Mouse (Mus musculus): Measurements from ENCODE around the gene Olfr1016.

Gene Olfr1016

DNA sequence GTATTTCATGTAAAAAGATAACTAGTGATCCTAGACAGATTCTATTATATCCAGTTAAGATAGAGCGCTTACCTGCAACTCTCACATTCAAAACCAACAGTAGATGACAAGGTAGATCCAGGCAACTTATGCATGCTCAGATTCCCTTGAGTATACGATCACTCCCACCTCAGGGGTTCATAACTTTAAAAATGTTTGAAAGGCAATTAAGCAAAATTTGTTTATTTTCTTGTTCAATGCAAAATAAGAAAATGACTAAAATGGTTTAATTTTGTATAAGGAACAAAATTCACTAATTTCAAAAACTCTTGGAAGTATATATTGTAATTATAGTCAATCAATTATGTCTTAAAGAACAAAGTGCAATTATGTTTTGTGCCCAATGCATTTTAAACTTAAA lies at the start of gene Olfr1016:
Olfr1016 (minus strand) TSS at position 101 of the 400 bp plus-strand sequence.
- DNase-seq (ENCODE audit: low spot score in 2 of 2) = no peak

GRCm38 (mm10) chr2:85846730-85847129 lies 44.4 kb upstream of the Olfr1016 start, which contains the start of gene Olfr1020:
Gene Olfr1020 (plus strand): TSS chr2:85847030.
- no peak for DNase-seq (ENCODE audit: low spot score in 2 of 2)

DNA sequence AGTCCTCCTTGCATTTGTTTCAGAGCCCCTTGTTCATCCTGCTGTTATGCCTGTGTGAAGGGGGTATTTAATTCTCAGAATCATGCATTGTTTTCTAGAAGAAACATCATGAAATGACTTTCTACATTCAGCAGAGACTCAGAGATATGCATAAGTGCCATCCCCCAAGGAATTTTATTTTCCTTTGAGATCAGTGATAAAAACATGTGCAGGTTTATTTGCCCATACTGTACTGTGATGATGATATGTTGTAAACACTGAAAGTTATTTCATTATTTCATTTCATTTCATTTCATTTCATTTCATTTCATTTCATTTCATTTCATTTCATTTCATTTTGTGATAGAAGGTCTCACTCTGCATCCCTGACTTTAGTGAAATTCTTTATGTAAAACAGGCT lies 43.0 kb upstream of the Olfr1016 start, which contains the start of gene Olfr1019:
Olfr1019 (minus strand) TSS at position 101 of the 400 bp plus-strand sequence.
- DNase-seq (ENCODE audit: low spot score in 2 of 2) = no peak

GRCm38 (mm10) chr2:85818179-85818578 lies 15.8 kb upstream of the Olfr1016 start, which contains the start of gene Olfr1018:
Gene Olfr1018 (plus strand): TSS chr2:85818479.
- DNase-seq (ENCODE audit: low spot score in 2 of 2) = no peak

- no peak for DNase-seq (ENCODE audit: low spot score in 2 of 2)
Observed at GRCm38 (mm10) chr2:85804501-85804900, 2.2 kb upstream of the Olfr1016 start.

DNA sequence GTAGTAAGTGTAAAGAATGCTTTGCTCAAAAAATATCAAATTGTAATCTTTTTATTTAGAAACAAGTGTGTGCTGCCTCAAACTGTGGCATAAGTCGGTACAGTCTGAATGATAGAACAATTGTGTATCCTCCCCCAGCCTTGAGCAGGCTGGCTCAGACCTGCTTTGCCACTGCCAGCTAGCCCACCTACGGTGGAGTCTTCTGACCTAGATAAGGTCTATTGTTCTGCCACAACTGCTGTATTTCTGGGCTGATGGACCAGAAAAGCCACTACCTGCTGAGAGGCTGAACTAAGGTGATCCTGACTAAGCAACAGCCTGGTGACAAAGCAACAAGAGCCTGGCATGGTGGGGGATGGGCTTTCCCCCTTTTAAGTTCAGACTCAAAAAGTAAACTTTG lies 10.0 kb downstream of the Olfr1016 start:
- DNase-seq (ENCODE audit: low spot score in 2 of 2) = no peak

DNA sequence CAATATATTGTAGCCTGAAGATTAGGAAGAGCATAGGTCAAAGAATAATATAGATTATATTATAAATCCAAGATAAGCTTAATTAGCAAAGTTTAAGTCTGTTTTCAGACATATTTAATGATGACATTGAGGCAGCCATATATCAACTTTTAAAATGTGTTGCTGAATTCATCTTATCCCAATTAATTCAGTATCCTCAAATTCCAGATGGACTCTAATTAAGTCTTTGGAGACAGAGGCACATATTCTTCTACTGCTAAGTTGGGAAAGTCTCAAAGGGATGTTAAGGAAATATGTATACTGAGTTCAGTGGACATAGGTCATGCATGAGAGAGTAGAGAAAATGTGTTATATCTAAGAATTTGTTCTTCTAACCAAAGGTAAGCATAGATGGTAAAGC lies 20.6 kb downstream of the Olfr1016 start, which contains the start of gene Olfr1015:
Olfr1015 (plus strand) TSS at position 301 of the 400 bp plus-strand sequence.
- DNase-seq (ENCODE audit: low spot score in 2 of 2) = no peak

DNA sequence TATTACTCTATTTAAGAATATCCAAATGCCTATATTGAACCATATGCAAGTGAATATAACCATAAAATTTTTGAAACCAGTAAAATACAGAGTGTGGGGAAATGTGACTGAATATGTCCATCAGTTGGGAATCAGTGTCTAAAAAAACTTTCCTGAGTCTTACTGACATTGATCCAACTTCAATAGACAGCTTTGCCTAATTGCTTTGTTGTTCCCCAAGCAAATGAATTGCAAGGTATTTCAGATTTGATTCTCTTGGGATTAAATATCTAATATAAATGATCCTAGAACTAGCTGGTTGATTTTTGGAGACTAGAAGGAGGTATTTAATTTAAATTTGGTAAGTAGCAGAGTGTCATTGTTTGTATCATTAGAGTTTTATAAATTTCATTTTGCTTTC lies 29.9 kb downstream of the Olfr1016 start, which contains the start of gene Olfr1014:
Olfr1014 (plus strand) TSS at position 301 of the 400 bp plus-strand sequence.
- DNase-seq (ENCODE audit: low spot score in 2 of 2) = no peak

DNA sequence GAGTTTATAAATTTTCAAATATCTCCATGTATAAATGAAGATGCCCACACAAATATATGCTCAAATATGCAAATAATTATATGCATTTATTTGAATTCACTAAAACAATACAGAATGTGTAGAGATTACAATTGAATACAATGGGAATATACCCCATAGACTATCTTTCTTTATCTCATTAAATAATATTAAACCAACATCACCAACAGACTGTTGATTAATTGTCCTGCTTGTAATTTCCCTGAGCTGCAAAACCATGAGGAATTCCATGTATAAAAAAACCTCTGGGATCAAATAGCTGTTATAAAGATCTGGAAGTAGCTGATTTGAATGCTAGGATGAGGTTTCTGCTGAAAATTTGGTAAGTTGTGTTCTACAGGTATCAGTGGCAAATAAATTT lies 35.5 kb downstream of the Olfr1016 start, which contains the start of gene Olfr1013:
Olfr1013 (plus strand) TSS at position 301 of the 400 bp plus-strand sequence.
- no peak for DNase-seq (ENCODE audit: low spot score in 2 of 2)

DNA sequence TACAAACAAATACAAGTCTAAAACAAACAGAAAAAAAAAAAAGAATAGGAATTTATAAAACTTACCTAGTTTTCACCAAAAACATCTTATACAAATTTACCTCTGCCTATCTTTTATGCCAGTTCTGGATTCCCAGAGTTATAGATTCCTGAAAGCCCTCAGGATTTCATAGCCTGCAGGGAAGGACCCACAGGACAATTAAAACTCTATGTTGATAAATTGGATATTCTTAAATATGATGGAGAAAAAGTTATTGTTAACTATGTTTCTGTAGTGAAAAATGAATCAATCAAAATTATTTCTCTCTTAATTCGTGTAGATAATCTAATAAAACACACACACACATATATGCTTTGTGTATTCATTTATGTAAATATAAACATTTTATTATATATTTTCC lies 39.7 kb downstream of the Olfr1016 start, which contains the start of gene Olfr1012:
Olfr1012 (minus strand) TSS at position 101 of the 400 bp plus-strand sequence.
- no peak for DNase-seq (ENCODE audit: low spot score in 2 of 2)

- no peak for DNase-seq (ENCODE audit: low spot score in 2 of 2)
Observed at GRCm38 (mm10) chr2:85753822-85754221, 48.5 kb downstream of the Olfr1016 start.
